Mouse (Mus musculus): ENCODE measurements around the gene Met.

The Met gene

GRCm38 (mm10) chr6:17611352-17612010 is 147.9 kb downstream of the Met start:
- DNase-seq (ENCODE audit: low spot score), result no peak

GRCm38 (mm10) chr6:17612652-17613051 is 149.1 kb downstream of the Met start:
- no peak for DNase-seq (ENCODE audit: low spot score)

GRCm38 (mm10) chr6:17620823-17621222 is 157.2 kb downstream of the Met start:
- DNase-seq (ENCODE audit: low spot score), result no peak

- no peak for DNase-seq (ENCODE audit: low spot score)
Observed at GRCm38 (mm10) chr6:17621436-17621835, 157.8 kb downstream of the Met start.
